Mouse (Mus musculus): ENCODE data around the gene Fat2.

GRCm38 (mm10) chr11:55217880-55218279, 118.5 kb downstream of the Fat2 start:
- TF ChIP-seq CTCF (IDR thresholded peaks at IDR 0.05; ENCODE audit: low read depth, low read length) (no peak), POLR2A (IDR thresholded peaks at IDR 0.05; ENCODE audit: borderline replicate concordance, low read depth, low read length) (no peak)
